Mouse (Mus musculus) myocyte (in vitro differentiated cells): ENCODE results near the gene Trrap. TPM values are rescaled to one million over a fixed set of nuclear protein-coding genes. Genes with fewer than 3 reads are reported as not detected.
A peak's percentile ranks its signal among the peaks of the same experiment; 100 is the strongest.

Source experiments
- H3K27me3 ChIP-seq: one replicate; pipeline ENCODE4 v1.6.1; 2011; ENCODE audit not compliant: control insufficient read depth, insufficient read depth, insufficient read length
- H3K36me3 ChIP-seq: one replicate; pipeline ENCODE4 v1.6.1; 2011; ENCODE audit not compliant: control insufficient read depth, insufficient read depth
- H3K4me2 ChIP-seq: one replicate; pipeline ENCODE4 v1.6.1; 2011; ENCODE audit warnings: low read depth, control low read depth
- H3K4me3 ChIP-seq: one replicate; pipeline ENCODE4 v1.5.1; 2011; ENCODE audit warnings: mild to moderate bottlenecking, control low read depth, moderate library complexity
- H3K79me2 ChIP-seq: one replicate; pipeline ENCODE4 v1.6.1; 2011; ENCODE audit not compliant: control insufficient read depth, insufficient read depth
- H3ac ChIP-seq: one replicate; pipeline ENCODE4 v1.6.1; 2011; ENCODE audit not compliant: control insufficient read depth, insufficient read length
- CEBPB ChIP-seq: IDR thresholded peaks from 2 replicates; pipeline ENCODE4 v1.6.1; 2011; ENCODE audit warnings: mild to moderate bottlenecking, moderate library complexity; ENCODE audit not compliant: poor library complexity, insufficient read depth, severe bottlenecking
- E2F4 ChIP-seq: IDR thresholded peaks from one replicate; pipeline ENCODE4 v1.6.1; 2011; ENCODE audit warnings: mild to moderate bottlenecking, control low read depth, moderate library complexity; ENCODE audit not compliant: insufficient read depth
- MAX ChIP-seq: IDR thresholded peaks from one replicate; pipeline ENCODE4 v1.6.1; 2011; ENCODE audit warnings: low read depth, mild to moderate bottlenecking, control low read depth
- MYOD1 ChIP-seq, 3 experiments: IDR thresholded peaks; one replicate each; pipeline ENCODE4 v1.6.1; 2011; ENCODE audit warnings: control low read depth in 2 of 3, low read depth in 2 of 3, mild to moderate bottlenecking in 2 of 3, moderate library complexity in 1 of 3; ENCODE audit not compliant: insufficient read length in 2 of 3, control insufficient read depth in 1 of 3
- MYOG ChIP-seq, 3 experiments: IDR thresholded peaks; one replicate each; pipeline ENCODE4 v1.6.1; 2011; ENCODE audit warnings: control low read depth in 2 of 3, low read depth in 2 of 3, mild to moderate bottlenecking in 2 of 3; ENCODE audit not compliant: insufficient read length in 2 of 3, control insufficient read depth in 1 of 3, insufficient read depth in 1 of 3
- POLR2A ChIP-seq: IDR thresholded peaks from one replicate; pipeline ENCODE4 v1.6.1; 2011; ENCODE audit warnings: low read depth, mild to moderate bottlenecking, control low read depth, moderate library complexity; ENCODE audit not compliant: insufficient read length
- POLR2AphosphoS2 ChIP-seq: IDR thresholded peaks from one replicate; pipeline ENCODE4 v1.6.1; 2011; ENCODE audit warnings: low read depth, control low read depth; ENCODE audit not compliant: insufficient read length
- REST ChIP-seq: IDR thresholded peaks from one replicate; pipeline ENCODE4 v1.6.1; 2011; ENCODE audit warnings: mild to moderate bottlenecking, control low read depth, moderate library complexity; ENCODE audit not compliant: insufficient read depth, insufficient read length
- SRF ChIP-seq: IDR thresholded peaks from one replicate; pipeline ENCODE4 v1.6.1; 2011; ENCODE audit warnings: low read depth; ENCODE audit not compliant: control insufficient read depth, insufficient read length
- TCF12 ChIP-seq: IDR thresholded peaks from one replicate; pipeline ENCODE4 v1.6.1; 2011; ENCODE audit warnings: mild to moderate bottlenecking, control low read depth; ENCODE audit not compliant: poor library complexity, insufficient read depth, severe bottlenecking
- TCF3 ChIP-seq: IDR thresholded peaks from one replicate; pipeline ENCODE4 v1.6.1; 2011; ENCODE audit warnings: low read depth, control low read depth; ENCODE audit not compliant: insufficient read length
- USF1 ChIP-seq: IDR thresholded peaks from one replicate; pipeline ENCODE4 v1.6.1; 2011; ENCODE audit warnings: low read depth, mild to moderate bottlenecking, control low read depth, moderate library complexity
- polyA plus RNA-seq: library from polyadenylated mRNA; unstranded; fragments of >200 nt; fragmentation: generic; extraction: Trizol; gene quantifications from one replicate; pipeline ENCODE4 v1.2.1, GENCODE M21; 2012; ENCODE audit warnings: missing spikeins

The Trrap gene
- polyA plus RNA-seq, 1 experiment: 40.2 TPM

- no peak overlapping the region for H3K4me3 ChIP-seq
- peaks cover 47% of the 10 kb centered on the region for H3K36me3 ChIP-seq
- H3K27me3 ChIP-seq: no peaks in the 10 kb centered on the region
- TF ChIP-seq CEBPB: no peak
- H3K4me2 ChIP-seq: no peak overlapping the region
- H3K79me2 ChIP-seq: no peaks in the 10 kb centered on the region
- no peak overlapping the region for H3ac ChIP-seq
Measured at GRCm38 (mm10) chr5:144828365-144829102, 61.0 kb downstream of the Trrap start.

GRCm38 (mm10) chr5:144829631-144830030 is 62.1 kb downstream of the Trrap start:
- no peaks in the 10 kb centered on the region for H3K27me3 ChIP-seq
- H3K4me3 ChIP-seq: no peak overlapping the region
- peaks cover 41% of the 10 kb centered on the region for H3K36me3 ChIP-seq
- no peak overlapping the region for H3ac ChIP-seq
- TF ChIP-seq MAX: no peak
- TF ChIP-seq MYOG (IDR thresholded peaks at IDR 0.05; ENCODE audit: control insufficient read depth in 1 of 3, insufficient read depth in 1 of 3, insufficient read length in 2 of 3, low read depth in 2 of 3): peak in 1 of 3 experiments; percentile 18
- no peak overlapping the region for H3K4me2 ChIP-seq
- no peaks in the 10 kb centered on the region for H3K79me2 ChIP-seq

- Histone ChIP-seq H3K79me2 (no peaks in the 10 kb centered on the region), H3K36me3 (peaks cover 35% of the 10 kb centered on the region), H3K4me2 (no peak overlapping the region), H3K27me3 (no peaks in the 10 kb centered on the region), H3ac (no peak overlapping the region), H3K4me3 (no peak overlapping the region)
- no peak for TF ChIP-seq POLR2A
- TF ChIP-seq TCF3: no peak
- no peak for TF ChIP-seq SRF
- TF ChIP-seq MYOG (IDR thresholded peaks at IDR 0.05; ENCODE audit: control insufficient read depth in 1 of 3, insufficient read depth in 1 of 3, insufficient read length in 2 of 3, low read depth in 2 of 3): no peak
- no peak for TF ChIP-seq POLR2AphosphoS2
- TF ChIP-seq MYOD1 (IDR thresholded peaks at IDR 0.05; ENCODE audit: control insufficient read depth in 1 of 3, insufficient read length in 2 of 3, low read depth in 2 of 3): no peak
- TF ChIP-seq E2F4: no peak
- TF ChIP-seq MAX: no peak
- TF ChIP-seq TCF12: no peak
- TF ChIP-seq CEBPB: no peak
- TF ChIP-seq USF1: no peak
- no peak for TF ChIP-seq REST
Measured at GRCm38 (mm10) chr5:144831840-144832469, 64.4 kb downstream of the Trrap start.

- no peak overlapping the region for H3K4me2 ChIP-seq
- no peak overlapping the region for H3K4me3 ChIP-seq
- TF ChIP-seq E2F4: no peak
- no peak for TF ChIP-seq POLR2AphosphoS2
- no peak for TF ChIP-seq REST
- no peak for TF ChIP-seq SRF
- peaks cover 34% of the 10 kb centered on the region for H3K36me3 ChIP-seq
- no peak overlapping the region for H3ac ChIP-seq
- H3K27me3 ChIP-seq: no peaks in the 10 kb centered on the region
- no peaks in the 10 kb centered on the region for H3K79me2 ChIP-seq
Measured at GRCm38 (mm10) chr5:144836100-144836499, 68.6 kb downstream of the Trrap start.

- H3K4me2 ChIP-seq: no peak overlapping the region
- peaks cover 31% of the 10 kb centered on the region for H3K36me3 ChIP-seq
- no peak overlapping the region for H3ac ChIP-seq
- H3K27me3 ChIP-seq: no peaks in the 10 kb centered on the region
- H3K79me2 ChIP-seq: no peaks in the 10 kb centered on the region
- TF ChIP-seq CEBPB (no peak), USF1 (no peak), REST (no peak), POLR2AphosphoS2 (no peak), MYOG (IDR thresholded peaks at IDR 0.05; ENCODE audit: control insufficient read depth in 1 of 3, insufficient read depth in 1 of 3, insufficient read length in 2 of 3, low read depth in 2 of 3) (no peak), TCF12 (no peak), SRF (no peak), E2F4 (no peak), MAX (no peak), TCF3 (no peak), MYOD1 (IDR thresholded peaks at IDR 0.05; ENCODE audit: control insufficient read depth in 1 of 3, insufficient read length in 2 of 3, low read depth in 2 of 3) (no peak), POLR2A (no peak)
- no peak overlapping the region for H3K4me3 ChIP-seq
Measured at GRCm38 (mm10) chr5:144845352-144845751, 77.8 kb downstream of the Trrap start.
